Mouse (Mus musculus) granulocyte monocyte progenitor cell, adult 5-6 weeks (primary cell): Measurements from ENCODE around the gene Btbd35f7. TPM values are rescaled to one million over a fixed set of nuclear protein-coding genes. Genes with fewer than 3 reads are reported as not detected.
"Not testable (repeated sequence)": the region's sequence is repeated elsewhere in the genome, so short reads cannot be mapped to it uniquely, and the experiment has no call there.

Experiments used
- ATAC-seq: replicated peaks from 2 replicates; pipeline ENCODE4 v1.8.0; 2016; ENCODE audit warnings: mild to moderate bottlenecking, moderate TSS enrichment, inconsistent platforms; ENCODE audit not compliant: poor library complexity, severe bottlenecking
- total RNA-seq, 2 experiments: library from RNA; stranded (forward) in 1 of 2; stranded (reverse) in 1 of 2; fragments of 200-712, 200-1000 nt in 1 of 2; fragments of >200 nt in 1 of 2; fragmentation: Nextera tagmentation in 1 of 2; gene quantifications; 2 replicates each; pipeline ENCODE4 v1.2.3; 2014 to 2017

The Btbd35f7 gene
- total RNA-seq (2014; fragmentation: Nextera tagmentation) = not detected in 2 replicates
- total RNA-seq (2017) = not detected in 2 replicates

DNA sequence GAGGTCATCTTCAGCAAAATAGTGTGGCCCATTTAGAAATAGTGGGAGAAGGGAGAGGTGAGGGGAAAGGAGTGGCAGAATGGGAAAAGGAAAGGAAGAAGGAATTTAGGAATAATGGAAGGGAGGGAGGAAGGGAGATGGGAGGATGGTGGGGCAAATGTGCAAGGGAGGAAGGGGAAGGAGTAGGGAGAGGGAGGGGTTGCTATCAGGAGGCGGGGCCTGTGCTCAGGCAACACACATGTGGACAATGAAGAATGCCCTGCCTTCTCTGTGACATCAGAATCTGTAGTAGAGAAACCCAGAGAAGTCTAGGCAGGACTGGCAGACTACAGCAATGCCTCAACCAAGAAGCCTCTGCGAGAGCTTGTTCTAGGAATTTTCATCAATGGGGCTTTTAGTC, at the start of gene Btbd35f7:
TSS of gene Btbd35f7 (plus strand) at position 301 of the 400 bp plus-strand sequence.
- not testable (repeated sequence) for ATAC-seq

Other genes starting within 250 kb of the Btbd35f7 start
- gene Mycs, start 199.8 kb upstream of the Btbd35f7 start, total RNA-seq (2014; fragmentation: Nextera tagmentation) = not detected in 2 replicates
- gene Mycs, start 199.8 kb upstream of the Btbd35f7 start, total RNA-seq (2017) = not detected in 2 replicates